Comparison of ENCODE assay signal across 24 mouse cellular contexts in genomic region chr11:59897981-59898599, GRCm38 (mm10). TPM values are rescaled to one million over a fixed set of nuclear protein-coding genes. Genes with fewer than 3 reads are reported as not detected.
A peak's percentile ranks its signal among the peaks of the same experiment; 100 is the strongest.
DNase-seq lines count a peak whose midpoint lies in the region; ATAC-seq and TF ChIP-seq lines count a peak whose summit lies in the region.
"Had no signal": no experiment of that assay in that cellular context is flagged by ENCODE, and none has a peak within 500 bp of the region (broad histone marks: within the 10 kb centered on the region; RNA-seq: fewer than 3 reads in every experiment).

No protein-coding gene starts in this region.

- H3K79me2 ChIP-seq in MEL (ENCODE audit: control insufficient read depth, insufficient read depth, low read length, poor library complexity): no peaks in the 10 kb centered on the region

- WGBS in hindbrain, embryonic 13.5 days: 68% methylated on average over 11 of the region's 11 CpGs
- 88% methylated on average over 11 of the region's 11 CpGs for WGBS in hindbrain, embryonic 10.5 days
- WGBS in heart, postnatal 0 days: 35% methylated on average over 11 of the region's 11 CpGs

- no peaks in the 10 kb centered on the region for H3K9me3 ChIP-seq in hindbrain, embryonic 13.5 days
- no peaks in the 10 kb centered on the region for H3K9me3 ChIP-seq in hindbrain, embryonic 10.5 days
- no peaks in the 10 kb centered on the region for H3K9me3 ChIP-seq in MEL (replicated peaks; ENCODE audit: insufficient read depth, low read length)
- H3K9me3 ChIP-seq in heart, postnatal 0 days (replicated peaks; ENCODE audit: control insufficient read depth, low read length): no peaks in the 10 kb centered on the region
- H3K9me3 ChIP-seq: embryonic facial prominence, embryonic 13.5 days; forebrain, embryonic 12.5 days; intestine, embryonic 15.5 days; limb, embryonic 12.5 days; megakaryocyte, embryonic 14.5 days; midbrain, embryonic 13.5 days had no signal

- H3K27ac ChIP-seq in hindbrain, embryonic 13.5 days: 0 out of 2 replicates have a peak overlapping the region, but pooled peaks have one; percentile 2
- H3K27ac ChIP-seq in hindbrain, embryonic 10.5 days: no peak overlapping the region
- no peak overlapping the region for H3K27ac ChIP-seq in MEL (ENCODE audit: control insufficient read depth, low read depth, low read length)
- peak overlapping the region; percentile 36 for H3K27ac ChIP-seq in heart, postnatal 0 days (ENCODE audit: low read depth)
- H3K27ac ChIP-seq: embryonic facial prominence, embryonic 13.5 days; forebrain, embryonic 12.5 days; hindbrain, embryonic 14.5 days; intestine, embryonic 15.5 days; layer of hippocampus, adult 2 months; limb, embryonic 12.5 days; midbrain, embryonic 13.5 days had no signal

- no peak for ATAC-seq in hindbrain, embryonic 13.5 days (ENCODE audit: low FRiP score)
- peak; percentile 16; the same call in 1 of the 2 replicates for ATAC-seq in heart, postnatal 0 days (ENCODE audit: insufficient read depth, low read depth)
- ATAC-seq: intestine, embryonic 15.5 days; liver, postnatal 0 days; midbrain, embryonic 13.5 days had no signal

- H3K27me3 ChIP-seq in hindbrain, embryonic 13.5 days: no peaks in the 10 kb centered on the region
- 0 out of 2 replicates have a peak, but pooled peaks cover 3% of the 10 kb centered on the region for H3K27me3 ChIP-seq in hindbrain, embryonic 10.5 days (ENCODE audit: insufficient read depth, poor library complexity, severe bottlenecking)
- H3K27me3 ChIP-seq in MEL (ENCODE audit: control insufficient read depth in 1 of 2, insufficient read depth in 2 of 2, low read length in 2 of 2): no peaks in the 10 kb centered on the region
- H3K27me3 ChIP-seq in heart, postnatal 0 days (ENCODE audit: control insufficient read depth, insufficient read depth, low read length): no peaks in the 10 kb centered on the region
- H3K27me3 ChIP-seq: embryonic facial prominence, embryonic 13.5 days; forebrain, embryonic 12.5 days; intestine, embryonic 15.5 days; limb, embryonic 12.5 days; megakaryocyte, embryonic 14.5 days; midbrain, embryonic 13.5 days had no signal

- peaks cover 24% of the 10 kb centered on the region for H3K4me1 ChIP-seq in hindbrain, embryonic 13.5 days (replicated peaks)
- peaks cover 31% of the 10 kb centered on the region for H3K4me1 ChIP-seq in hindbrain, embryonic 10.5 days (replicated peaks)
- H3K4me1 ChIP-seq in MEL (ENCODE audit: control insufficient read depth in 1 of 2, insufficient read depth in 2 of 2, low read length in 2 of 2): peaks cover 0 to 18% of the 10 kb centered on the region in 2 experiments; a peak in 2 of 4 replicates
- H3K4me1 ChIP-seq in heart, postnatal 0 days (ENCODE audit: control insufficient read depth, insufficient read depth): peaks cover 33% of the 10 kb centered on the region
- H3K4me1 ChIP-seq: limb, embryonic 12.5 days had no signal

- TF ChIP-seq CTCF in MEL (IDR thresholded peaks at IDR 0.05 in 2 of 3, conservative IDR thresholded peaks at IDR 0.05 in 1 of 3; ENCODE audit: control insufficient read depth in 1 of 3, insufficient read depth in 1 of 3, low read depth in 2 of 3, low read length in 3 of 3, poor library complexity in 1 of 3, severe bottlenecking in 1 of 3): no peak
- TF ChIP-seq CTCF in heart, postnatal 0 days (IDR thresholded peaks at IDR 0.05; ENCODE audit: low read depth): no peak

- no peak for TF ChIP-seq POLR2A in MEL (IDR thresholded peaks at IDR 0.05; ENCODE audit: control insufficient read depth in 1 of 2, insufficient read depth in 1 of 2, low read depth in 1 of 2, low read length in 2 of 2, poor library complexity in 1 of 2)

- peak in 1 of 2 experiments; percentile 18; a peak in 1 of 4 replicates for TF ChIP-seq EP300 in MEL (IDR thresholded peaks at IDR 0.05; ENCODE audit: low read depth in 1 of 2, low read length in 2 of 2)
- 0 out of 2 replicates have a peak, but pooled peaks have one; percentile 52 for TF ChIP-seq EP300 in heart, postnatal 0 days (IDR thresholded peaks at IDR 0.05; ENCODE audit: low read depth)

- H3K4me3 ChIP-seq in hindbrain, embryonic 13.5 days: no peak overlapping the region
- no peak overlapping the region for H3K4me3 ChIP-seq in hindbrain, embryonic 10.5 days
- no peak overlapping the region for H3K4me3 ChIP-seq in MEL (ENCODE audit: control insufficient read depth in 1 of 2, insufficient read depth in 1 of 2, low read depth in 2 of 2, low read length in 2 of 2)
- H3K4me3 ChIP-seq in heart, postnatal 0 days (ENCODE audit: low read depth, low read length): no peak overlapping the region
- H3K4me3 ChIP-seq: embryonic facial prominence, embryonic 13.5 days; erythroblast, embryonic 14.5 days; forebrain, embryonic 12.5 days; intestine, embryonic 15.5 days; layer of hippocampus, adult 2 months; limb, embryonic 12.5 days; megakaryocyte, embryonic 14.5 days; midbrain, embryonic 13.5 days had no signal

- H3K9ac ChIP-seq in hindbrain, embryonic 13.5 days: no peak overlapping the region
- no peak overlapping the region for H3K9ac ChIP-seq in MEL (ENCODE audit: control insufficient read depth, low read depth, low read length, poor library complexity, severe bottlenecking)
- H3K9ac ChIP-seq in heart, postnatal 0 days (replicated peaks; ENCODE audit: low read depth, low read length): no peak overlapping the region
- H3K9ac ChIP-seq: embryonic facial prominence, embryonic 13.5 days; forebrain, embryonic 12.5 days; hindbrain, embryonic 14.5 days; intestine, embryonic 15.5 days; limb, embryonic 12.5 days; liver, postnatal 0 days; midbrain, embryonic 13.5 days had no signal

- no peak for DNase-seq in hindbrain, embryonic 10.5 days (ENCODE audit: low spot score)
- DNase-seq in MEL (ENCODE audit: low read depth, low spot score): peak; percentile 63
- DNase-seq in Muller cell, postnatal 12 days (ENCODE audit: inconsistent ontology term): peak; percentile 9
- DNase-seq in heart, postnatal 0 days (ENCODE audit: low spot score): peak; percentile 35
- no peak for DNase-seq in kidney, postnatal 25 days
- DNase-seq in frontal cortex, postnatal 25 days (ENCODE audit: low spot score in 2 of 2): no peak
- DNase-seq: adrenal gland, postnatal 14 days; cerebellum, adult 2 months; cerebellum, postnatal 25 days; kidney, adult 8-10 months; kidney, postnatal 14 days; liver, postnatal 0 days; lung, postnatal 36 days had no signal

- H3K4me2 ChIP-seq in hindbrain, embryonic 13.5 days: no peak overlapping the region
- H3K4me2 ChIP-seq in heart, postnatal 0 days (ENCODE audit: low read depth, low read length): no peak overlapping the region
- H3K4me2 ChIP-seq: embryonic facial prominence, embryonic 13.5 days; forebrain, embryonic 12.5 days; hindbrain, embryonic 14.5 days; intestine, embryonic 15.5 days; limb, embryonic 12.5 days; liver, embryonic 11.5 days; midbrain, embryonic 13.5 days had no signal

- H3K36me3 ChIP-seq in hindbrain, embryonic 13.5 days: no peaks in the 10 kb centered on the region
- no peaks in the 10 kb centered on the region for H3K36me3 ChIP-seq in hindbrain, embryonic 10.5 days
- peaks cover 0 to 2% of the 10 kb centered on the region in 2 experiments; a peak in 1 of 4 replicates for H3K36me3 ChIP-seq in MEL (ENCODE audit: control insufficient read depth in 1 of 2, insufficient read depth in 2 of 2, low read length in 2 of 2)
- no peaks in the 10 kb centered on the region for H3K36me3 ChIP-seq in heart, postnatal 0 days (replicated peaks; ENCODE audit: control insufficient read depth, insufficient read depth, low read length)
- H3K36me3 ChIP-seq: embryonic facial prominence, embryonic 13.5 days; forebrain, embryonic 12.5 days; intestine, embryonic 15.5 days; limb, embryonic 12.5 days; midbrain, embryonic 13.5 days had no signal

- TF ChIP-seq RAD21 in MEL (IDR thresholded peaks at IDR 0.05; ENCODE audit: low read depth, low read length): no peak

TF ChIP-seq in MEL, 35 proteins besides CTCF, POLR2A, EP300 and RAD21 (continues in another document):
- TF ChIP-seq ELF1 (IDR thresholded peaks at IDR 0.05; ENCODE audit: low read depth, low read length): no peak
- no peak for TF ChIP-seq MEF2A (IDR thresholded peaks at IDR 0.05; ENCODE audit: extremely low read depth, insufficient replicate concordance, low read depth, low read length, poor library complexity, severe bottlenecking)
- TF ChIP-seq TAL1 (IDR thresholded peaks at IDR 0.05; ENCODE audit: low read length): no peak
- TF ChIP-seq ZMIZ1 (IDR thresholded peaks at IDR 0.05; ENCODE audit: low read depth, low read length): no peak
- no peak for TF ChIP-seq ZKSCAN1 (IDR thresholded peaks at IDR 0.05; ENCODE audit: low read depth, low read length)
- TF ChIP-seq KAT2A (conservative IDR thresholded peaks at IDR 0.05; ENCODE audit: low read depth, low read length): no peak
- no peak for TF ChIP-seq MYC (IDR thresholded peaks at IDR 0.05; ENCODE audit: low read depth, low read length)

RNA-seq across cellular contexts. Expression of gene Med9, which starts 49.9 kb away (rescaled TPM):
- 33.9 and 34.1 TPM in 2 replicates for polyA plus RNA-seq in hindbrain, embryonic 13.5 days (2015; fragmentation: Nextera tagmentation; extraction: Ambion mirVana)
- polyA plus RNA-seq in hindbrain, embryonic 10.5 days (2016; fragmentation: Nextera tagmentation; extraction: Ambion mirVana): 53.3 and 55.4 TPM in 2 replicates
- total RNA-seq in MEL (2012; rRNA removed): 43.8 and 46.8 TPM in 2 replicates
- polyA plus RNA-seq in MEL (2012; ENCODE audit: insufficient read depth in 1 of 2, insufficient read length in 2 of 2, low read depth in 1 of 2, low replicate concordance in 2 of 2, missing spikeins in 1 of 2): 10 to 100 TPM in 1 of 2 experiments, not detected in 1; 48.4 TPM
- 29.4 and 33.0 TPM in 2 replicates for total RNA-seq in heart, postnatal 0 days (2014; rRNA removed; ENCODE audit: low replicate concordance)
- 40.8 and 41.1 TPM in 2 replicates for polyA plus RNA-seq in heart, postnatal 0 days (2015; fragmentation: Nextera tagmentation; extraction: Ambion mirVana)

RNA-seq across cellular contexts. Expression of gene Cops3, which starts 58.5 kb away (rescaled TPM):
- 205 and 210 TPM in 2 replicates for polyA plus RNA-seq in hindbrain, embryonic 13.5 days (2015; fragmentation: Nextera tagmentation; extraction: Ambion mirVana)
- polyA plus RNA-seq in hindbrain, embryonic 10.5 days (2016; fragmentation: Nextera tagmentation; extraction: Ambion mirVana): 233 and 255 TPM in 2 replicates
- 180 and 181 TPM in 2 replicates for total RNA-seq in MEL (2012; rRNA removed)
- 100 to 1,000 TPM in 1 of 2 experiments, not detected in 1; 198 TPM for polyA plus RNA-seq in MEL (2012; ENCODE audit: insufficient read depth in 1 of 2, insufficient read length in 2 of 2, low read depth in 1 of 2, low replicate concordance in 2 of 2, missing spikeins in 1 of 2)
- 131 and 159 TPM in 2 replicates for total RNA-seq in heart, postnatal 0 days (2014; rRNA removed; ENCODE audit: low replicate concordance)
- polyA plus RNA-seq in heart, postnatal 0 days (2015; fragmentation: Nextera tagmentation; extraction: Ambion mirVana): 114 and 119 TPM in 2 replicates

RNA-seq across cellular contexts. Expression of gene Nt5m, which starts 58.8 kb away (rescaled TPM):
- 61.5 and 64.1 TPM in 2 replicates for polyA plus RNA-seq in hindbrain, embryonic 13.5 days (2015; fragmentation: Nextera tagmentation; extraction: Ambion mirVana)
- polyA plus RNA-seq in hindbrain, embryonic 10.5 days (2016; fragmentation: Nextera tagmentation; extraction: Ambion mirVana): 41.2 and 47.7 TPM in 2 replicates
- 22.2 and 26.6 TPM in 2 replicates for total RNA-seq in MEL (2012; rRNA removed)
- polyA plus RNA-seq in MEL (2012; ENCODE audit: insufficient read depth in 1 of 2, insufficient read length in 2 of 2, low read depth in 1 of 2, low replicate concordance in 2 of 2, missing spikeins in 1 of 2): 10 to 100 TPM in 1 of 2 experiments, not detected in 1; 29.1 TPM
- total RNA-seq in heart, postnatal 0 days (2014; rRNA removed; ENCODE audit: low replicate concordance): 59.6 and 63.1 TPM in 2 replicates
- 42.3 and 42.8 TPM in 2 replicates for polyA plus RNA-seq in heart, postnatal 0 days (2015; fragmentation: Nextera tagmentation; extraction: Ambion mirVana)

Comparison
In these comparisons a context has a peak if more than half of its experiments do, and no peak if none do; other contexts are left out.
1. H3K27ac ChIP-seq: peak in hindbrain, embryonic 13.5 days (single experiment) and heart, postnatal 0 days (single experiment); none in hindbrain, embryonic 10.5 days (single experiment) and MEL (single experiment).
2. DNase-seq: peak in MEL (single experiment), Muller cell, postnatal 12 days (single experiment) and heart, postnatal 0 days (single experiment); none in hindbrain, embryonic 10.5 days (single experiment), kidney, postnatal 25 days (0 of 2) and frontal cortex, postnatal 25 days (0 of 2).